ENCODE assay signal across 28 mouse cellular contexts in the genomic region with DNA sequence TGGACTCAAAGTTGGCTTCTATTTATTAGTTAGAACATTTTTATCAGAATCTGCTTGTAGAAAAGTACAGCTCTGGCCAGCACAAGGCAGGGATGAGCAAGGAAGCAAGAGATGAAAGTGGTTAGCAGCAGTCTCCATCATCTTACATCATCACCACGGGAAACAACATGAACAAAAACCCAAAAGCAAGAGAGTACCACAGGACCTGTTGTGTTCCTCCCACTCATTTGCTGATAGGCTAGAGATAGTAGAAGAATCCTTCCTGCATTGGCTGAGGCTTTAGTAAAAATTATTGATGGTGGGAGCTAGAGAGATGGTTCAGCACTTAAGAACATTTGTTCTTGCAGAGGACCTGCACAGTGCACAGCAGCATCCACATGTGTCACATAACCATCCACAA.
DNase-seq lines count a peak whose midpoint lies in the region; ATAC-seq lines count a peak whose summit lies in the region.
"Had no signal": no experiment of that assay in that cellular context is flagged by ENCODE, and none has a peak within 500 bp of the region (broad histone marks: within the 10 kb centered on the region; RNA-seq: fewer than 3 reads in every experiment).

No protein-coding gene starts in this region.

- H3K27me3 ChIP-seq in liver, embryonic 15.5 days, result no peaks in the 10 kb centered on the region
- H3K27me3 ChIP-seq in kidney, embryonic 16.5 days (ENCODE audit: insufficient read depth, low read length), result no peaks in the 10 kb centered on the region
- H3K27me3 ChIP-seq: CH12.LX; forebrain, embryonic 13.5 days; heart, embryonic 13.5 days; Patski had no signal

- H3K27ac ChIP-seq in liver, embryonic 15.5 days (replicated peaks), result 0 out of 2 replicates have a peak overlapping the region, but pooled peaks have one; percentile 56
- no peak overlapping the region for H3K27ac ChIP-seq in kidney, embryonic 16.5 days (ENCODE audit: low read length)
- H3K27ac ChIP-seq: forebrain, embryonic 10.5 days; forebrain, embryonic 13.5 days; heart, adult 2 months; heart, embryonic 10.5 days; heart, embryonic 13.5 days; hindbrain, embryonic 14.5 days; hindbrain, postnatal 0 days had no signal

- ATAC-seq in liver, embryonic 15.5 days (ENCODE audit: insufficient read depth), result no peak
- peak; percentile 67 for ATAC-seq in activated CD4-positive, CD25-positive, alpha-beta regulatory T cell, adult 4 months
- ATAC-seq in kidney, embryonic 16.5 days (ENCODE audit: low FRiP score, low TSS enrichment), result no peak
- ATAC-seq: forebrain, embryonic 13.5 days; forebrain, embryonic 16.5 days; hindbrain, postnatal 0 days; Patski had no signal

- WGBS in liver, embryonic 15.5 days (ENCODE audit: insufficient replicate concordance), result 41% methylated on average over 1 of the region's 1 CpGs
- WGBS in kidney, embryonic 16.5 days, result 78% methylated on average over 1 of the region's 1 CpGs

- no peak overlapping the region for H3K9ac ChIP-seq in liver, embryonic 15.5 days
- no peak overlapping the region for H3K9ac ChIP-seq in kidney, embryonic 16.5 days (replicated peaks; ENCODE audit: low read length)
- H3K9ac ChIP-seq: forebrain, embryonic 13.5 days; heart, embryonic 13.5 days; hindbrain, embryonic 14.5 days had no signal

- H3K4me1 ChIP-seq in liver, embryonic 15.5 days (replicated peaks), result peaks cover 71% of the 10 kb centered on the region
- peaks cover 10% of the 10 kb centered on the region for H3K4me1 ChIP-seq in kidney, embryonic 16.5 days (ENCODE audit: insufficient read depth, low read length)
- H3K4me1 ChIP-seq: forebrain, embryonic 10.5 days had no signal

- no peak overlapping the region for H3K4me2 ChIP-seq in liver, embryonic 15.5 days
- H3K4me2 ChIP-seq in kidney, embryonic 16.5 days (replicated peaks; ENCODE audit: low read depth, low read length), result no peak overlapping the region
- H3K4me2 ChIP-seq: forebrain, embryonic 13.5 days; heart, embryonic 13.5 days; hindbrain, embryonic 14.5 days had no signal

- no peak overlapping the region for H3K4me3 ChIP-seq in liver, embryonic 15.5 days (replicated peaks)
- no peak overlapping the region for H3K4me3 ChIP-seq in kidney, embryonic 16.5 days (ENCODE audit: low read length)
- H3K4me3 ChIP-seq: forebrain, embryonic 10.5 days; forebrain, embryonic 13.5 days; heart, adult 2 months; heart, embryonic 10.5 days; heart, embryonic 13.5 days had no signal

- H3K9me3 ChIP-seq in liver, embryonic 15.5 days (replicated peaks), result no peaks in the 10 kb centered on the region
- no peaks in the 10 kb centered on the region for H3K9me3 ChIP-seq in kidney, embryonic 16.5 days (ENCODE audit: low read length)
- H3K9me3 ChIP-seq: forebrain, embryonic 10.5 days; forebrain, embryonic 13.5 days; G1E; heart, embryonic 10.5 days; heart, embryonic 13.5 days had no signal

- H3K36me3 ChIP-seq in liver, embryonic 15.5 days (replicated peaks), result peaks cover 16% of the 10 kb centered on the region
- peaks cover 7% of the 10 kb centered on the region; the same call in 1 of the 2 replicates for H3K36me3 ChIP-seq in kidney, embryonic 16.5 days (ENCODE audit: insufficient read depth, low read length)

- no peak for DNase-seq in liver
- peak; percentile 68 for DNase-seq in CD4-positive, CD25-positive, alpha-beta regulatory T cell, adult 2 months (ENCODE audit: low read depth, low spot score)
- peak; percentile 67 for DNase-seq in naive thymus-derived CD4-positive, alpha-beta T cell, adult 2 months (ENCODE audit: low read depth)
- DNase-seq in kidney, adult 9 months, result no peak
- DNase-seq: adrenal gland, adult 8-10 months; adrenal gland, postnatal 25 days; B cell, adult 2 months; cerebellum, adult 11-12 months; cerebellum, adult 9-10 months; cerebellum, postnatal 14 days; gastrocnemius, postnatal 10 days; gastrocnemius, postnatal 36 days; heart, adult 2 months; heart, postnatal 14 days; heart, postnatal 4 days had no signal

Comparison
In these comparisons a context has a peak if more than half of its experiments do, and no peak if none do; other contexts are left out.
1. DNase-seq: peak in CD4-positive, CD25-positive, alpha-beta regulatory T cell, adult 2 months (single experiment) and naive thymus-derived CD4-positive, alpha-beta T cell, adult 2 months (single experiment); none in liver (single experiment) and kidney, adult 9 months (single experiment).